25 mouse cellular contexts compared by ENCODE assay signal in the genomic region with DNA sequence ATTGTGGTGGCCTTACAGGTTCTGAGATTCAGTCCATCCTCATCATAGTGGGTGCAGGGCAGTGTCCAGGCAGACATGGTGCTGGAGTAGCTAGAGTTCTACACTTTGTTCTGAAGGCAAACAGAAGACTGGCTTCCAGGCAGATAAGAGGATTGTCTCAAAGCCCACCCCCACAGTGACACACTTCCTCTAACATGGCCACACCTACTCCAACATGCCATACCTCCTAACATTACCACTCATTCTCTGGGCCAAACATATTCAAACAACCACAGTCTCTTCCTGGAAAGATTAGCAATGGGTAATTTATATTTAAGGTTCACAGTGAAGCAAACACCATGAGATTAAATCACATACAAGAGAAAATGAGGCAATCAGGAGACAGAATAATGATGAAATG.
"Had no signal": no experiment of that assay in that cellular context is flagged by ENCODE, and none has a peak within 500 bp of the region (broad histone marks: within the 10 kb centered on the region; RNA-seq: fewer than 3 reads in every experiment).

No protein-coding gene starts in this region.

- H3K4me2 ChIP-seq: heart, embryonic 12.5 days; hindbrain, embryonic 12.5 days; hindbrain, embryonic 14.5 days; intestine, embryonic 15.5 days; limb, embryonic 13.5 days; limb, embryonic 15.5 days had no signal

- H3K4me1 ChIP-seq: heart, embryonic 10.5 days; heart, embryonic 12.5 days; hindbrain, embryonic 12.5 days; intestine, embryonic 15.5 days; limb, embryonic 13.5 days; limb, embryonic 15.5 days had no signal

- H3K4me3 ChIP-seq: gastrocnemius, adult 2 months; heart, embryonic 10.5 days; heart, embryonic 12.5 days; hindbrain, embryonic 10.5 days; hindbrain, embryonic 12.5 days; intestine, embryonic 15.5 days; layer of hippocampus, adult 2 months; left cerebral cortex, adult 2 months; limb, embryonic 13.5 days; limb, embryonic 15.5 days had no signal

- H3K27me3 ChIP-seq: heart, embryonic 12.5 days; hindbrain, embryonic 12.5 days; intestine, embryonic 15.5 days; limb, embryonic 13.5 days; limb, embryonic 15.5 days had no signal

- H3K36me3 ChIP-seq: heart, embryonic 10.5 days; heart, embryonic 12.5 days; hindbrain, embryonic 10.5 days; hindbrain, embryonic 12.5 days; intestine, embryonic 15.5 days; limb, embryonic 13.5 days; limb, embryonic 15.5 days had no signal

- H3K9me3 ChIP-seq: heart, embryonic 10.5 days; heart, embryonic 12.5 days; hindbrain, embryonic 10.5 days; hindbrain, embryonic 12.5 days; intestine, embryonic 15.5 days; limb, embryonic 13.5 days; limb, embryonic 15.5 days had no signal

- H3K9ac ChIP-seq: heart, embryonic 12.5 days; hindbrain, embryonic 12.5 days; hindbrain, embryonic 14.5 days; intestine, embryonic 15.5 days; limb, embryonic 13.5 days; limb, embryonic 15.5 days had no signal

- ATAC-seq: hindbrain, embryonic 16.5 days; inflammation-experienced regulatory T-cells, adult 6 months; intestine, embryonic 15.5 days; intestine, postnatal 0 days had no signal

- DNase-seq: gastrocnemius, adult 2 months; gastrocnemius, postnatal 10 days; gastrocnemius, postnatal 25 days; heart, adult 18-20 months; heart, postnatal 10 days; heart, postnatal 4 days; kidney, adult 18-20 months; kidney, adult 8-10 months; kidney, postnatal 10 days; kidney, postnatal 25 days; kidney, postnatal 4 days; left cerebral cortex, postnatal 4 days had no signal

- H3K27ac ChIP-seq: gastrocnemius, adult 2 months; heart, embryonic 10.5 days; hindbrain, embryonic 10.5 days; hindbrain, embryonic 12.5 days; hindbrain, embryonic 14.5 days; intestine, embryonic 15.5 days; layer of hippocampus, adult 2 months; left cerebral cortex, adult 2 months; limb, embryonic 13.5 days; limb, embryonic 15.5 days had no signal
